In the genomic region with DNA sequence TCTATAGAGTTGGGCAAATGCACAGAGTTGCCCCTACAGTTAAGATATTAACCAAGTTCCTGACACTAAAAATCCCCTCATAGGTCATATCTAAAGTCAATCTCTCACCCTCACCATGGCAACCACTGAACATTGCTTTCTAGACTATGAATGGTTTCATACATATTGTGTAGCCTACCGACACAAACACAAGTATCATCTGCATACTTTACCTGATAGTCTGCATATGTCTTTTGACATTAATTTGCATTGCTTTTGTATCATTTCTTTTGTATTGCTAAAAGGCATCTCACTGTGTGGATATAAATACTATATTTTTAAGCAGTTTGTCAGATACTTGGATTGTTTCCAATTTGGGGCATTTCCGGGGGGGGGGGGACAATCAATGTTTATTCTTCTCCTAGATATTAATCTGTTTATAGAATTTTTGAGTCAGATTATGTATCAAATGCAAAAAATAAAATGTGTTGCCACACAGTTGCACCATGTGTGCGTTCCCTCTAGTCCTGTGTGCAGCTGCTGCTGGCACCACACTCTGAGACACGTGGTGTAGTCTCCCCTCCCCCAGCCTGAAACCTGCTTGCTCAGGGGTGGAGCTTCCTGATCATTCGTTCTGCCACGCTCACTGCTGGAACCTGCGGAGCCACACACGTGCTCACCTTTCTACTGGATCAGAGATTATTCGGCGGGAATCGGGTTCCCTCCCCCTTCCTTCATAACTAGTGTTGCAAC, we compare ENCODE assay signal across 16 mouse cellular contexts.
DNase-seq lines count a peak whose midpoint lies in the region; ATAC-seq lines count a peak whose summit lies in the region.
"Had no signal": no experiment of that assay in that cellular context is flagged by ENCODE, and none has a peak within 500 bp of the region (broad histone marks: within the 10 kb centered on the region; RNA-seq: fewer than 3 reads in every experiment).

No protein-coding gene starts in this region.

- H3K4me2 ChIP-seq in limb, embryonic 13.5 days (replicated peaks): no peak overlapping the region
- H3K4me2 ChIP-seq: midbrain, embryonic 12.5 days had no signal

- no peaks in the 10 kb centered on the region for H3K27me3 ChIP-seq in limb, embryonic 13.5 days
- H3K27me3 ChIP-seq in limb, embryonic 10.5 days (ENCODE audit: low read depth, poor library complexity, severe bottlenecking): no peaks in the 10 kb centered on the region
- H3K27me3 ChIP-seq: midbrain, embryonic 12.5 days had no signal

- no peak overlapping the region for H3K9ac ChIP-seq in limb, embryonic 13.5 days
- H3K9ac ChIP-seq: liver, embryonic 14.5 days; midbrain, embryonic 12.5 days had no signal

- H3K4me1 ChIP-seq in limb, embryonic 13.5 days: no peaks in the 10 kb centered on the region
- no peaks in the 10 kb centered on the region for H3K4me1 ChIP-seq in limb, embryonic 10.5 days

- peak; percentile 4 to 25 for DNase-seq in cerebellum, postnatal 14 days
- no peak for DNase-seq in cerebellum, adult 11 months
- DNase-seq in limb, embryonic 10.5 days (ENCODE audit: low spot score): no peak
- DNase-seq in urinary bladder, adult 18-20 months (ENCODE audit: low spot score in 2 of 2): peak; percentile 28
- DNase-seq in urinary bladder, postnatal 10 days (ENCODE audit: low spot score): no peak
- peak; percentile 20 to 23 for DNase-seq in layer of hippocampus, postnatal 36 days
- DNase-seq in gastrocnemius, postnatal 10 days: no peak
- DNase-seq: adrenal gland, postnatal 14 days; cerebellum, adult 18-20 months; embryo, embryonic 11 days; heart, postnatal 36 days; kidney, adult 8-10 months had no signal

- WGBS in limb, embryonic 13.5 days: 70% methylated on average over 11 of the region's 11 CpGs
- 80% methylated on average over 11 of the region's 11 CpGs for WGBS in limb, embryonic 10.5 days

- no peak overlapping the region for H3K4me3 ChIP-seq in limb, embryonic 13.5 days
- H3K4me3 ChIP-seq in limb, embryonic 10.5 days: no peak overlapping the region
- H3K4me3 ChIP-seq: midbrain, embryonic 12.5 days had no signal

- no peaks in the 10 kb centered on the region for H3K36me3 ChIP-seq in limb, embryonic 13.5 days
- no peaks in the 10 kb centered on the region for H3K36me3 ChIP-seq in limb, embryonic 10.5 days
- H3K36me3 ChIP-seq: midbrain, embryonic 12.5 days had no signal

- no peak overlapping the region for H3K27ac ChIP-seq in limb, embryonic 13.5 days
- no peak overlapping the region for H3K27ac ChIP-seq in limb, embryonic 10.5 days
- H3K27ac ChIP-seq: liver, embryonic 14.5 days; midbrain, embryonic 12.5 days; stomach, postnatal 0 days had no signal

- no peaks in the 10 kb centered on the region for H3K9me3 ChIP-seq in limb, embryonic 13.5 days
- H3K9me3 ChIP-seq in limb, embryonic 10.5 days (replicated peaks): no peaks in the 10 kb centered on the region
- H3K9me3 ChIP-seq: midbrain, embryonic 12.5 days had no signal

- peak; percentile 48; the same call in 1 of the 2 replicates for ATAC-seq in limb, embryonic 13.5 days (ENCODE audit: low FRiP score, low read depth)

Comparison
In these comparisons a context has a peak if more than half of its experiments do, and no peak if none do; other contexts are left out.
1. DNase-seq: peak in cerebellum, postnatal 14 days (2 of 2), urinary bladder, adult 18-20 months (2 of 2) and layer of hippocampus, postnatal 36 days (2 of 2); none in cerebellum, adult 11 months (single experiment), limb, embryonic 10.5 days (single experiment), urinary bladder, postnatal 10 days (single experiment) and gastrocnemius, postnatal 10 days (single experiment).